Mouse (Mus musculus): ENCODE data around the gene Dpep3.

Gene Dpep3

DNA sequence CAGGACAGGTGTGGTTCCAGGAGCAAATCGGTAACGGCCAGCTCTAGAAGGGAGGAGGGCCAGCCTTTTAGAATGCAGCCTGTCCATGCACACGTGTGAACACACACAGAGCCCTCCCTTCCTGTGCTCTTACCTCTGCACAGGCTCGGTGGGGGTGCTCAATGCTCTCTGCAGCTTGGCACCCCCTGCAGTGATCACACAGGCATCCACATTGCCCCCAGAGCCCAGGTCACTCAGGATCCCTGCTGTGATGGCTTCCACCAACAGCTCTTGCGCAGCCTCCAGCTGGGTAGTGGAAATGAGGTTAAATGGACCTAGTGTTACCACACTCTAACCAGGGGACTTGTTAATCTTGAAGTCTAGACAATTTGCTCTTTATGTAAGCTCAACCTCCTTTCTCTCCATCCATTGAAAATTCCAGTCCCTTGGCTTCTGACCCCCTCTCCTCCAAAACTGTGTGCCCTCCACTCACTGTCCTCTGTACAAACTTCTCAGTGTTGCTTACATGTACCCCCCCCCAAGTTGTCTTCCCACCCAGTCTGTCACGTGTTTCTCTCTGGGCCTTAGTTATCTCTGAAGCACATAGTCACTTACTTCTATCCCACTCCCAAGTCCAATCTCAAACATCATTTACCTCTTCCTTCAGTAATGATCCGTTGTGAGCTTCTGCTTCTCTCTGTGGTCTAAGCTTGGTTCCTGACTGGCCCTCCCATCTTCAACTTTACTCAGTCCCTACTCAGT lies 43.2 kb downstream of the Dpep3 start:
- DNase-seq (ENCODE audit: low spot score in 2 of 2), result no peak

DNA sequence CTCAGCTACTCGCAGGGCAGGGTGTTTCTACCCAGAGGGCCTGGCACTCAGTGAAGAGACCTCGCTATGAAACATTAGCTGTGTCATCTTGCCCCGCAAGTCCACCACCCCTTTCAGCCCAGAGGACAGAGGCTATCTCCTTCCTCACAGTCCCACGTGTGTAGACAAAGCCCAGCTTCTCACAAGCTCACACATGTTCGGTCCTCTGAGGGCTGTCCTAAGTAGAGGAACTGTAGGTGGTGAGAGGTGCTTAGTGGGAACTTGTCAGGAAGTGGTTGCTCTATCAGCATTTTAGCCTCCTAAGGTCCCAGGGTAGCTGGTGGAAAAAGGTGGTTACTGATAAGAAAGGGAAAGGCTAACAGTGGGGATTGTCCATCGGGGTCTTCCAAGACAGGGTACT lies 44.1 kb downstream of the Dpep3 start:
- DNase-seq (ENCODE audit: low spot score in 2 of 2), result no peak

GRCm38 (mm10) chr8:105933762-105934161 lies 45.5 kb downstream of the Dpep3 start, which contains the start of gene Ctrl:
Ctrl (minus strand) TSS chr8:105933862.
- DNase-seq (ENCODE audit: low spot score in 2 of 2), result no peak

GRCm38 (mm10) chr8:105932525-105932924 lies 46.7 kb downstream of the Dpep3 start:
- no peak for DNase-seq (ENCODE audit: low spot score in 2 of 2)

DNA sequence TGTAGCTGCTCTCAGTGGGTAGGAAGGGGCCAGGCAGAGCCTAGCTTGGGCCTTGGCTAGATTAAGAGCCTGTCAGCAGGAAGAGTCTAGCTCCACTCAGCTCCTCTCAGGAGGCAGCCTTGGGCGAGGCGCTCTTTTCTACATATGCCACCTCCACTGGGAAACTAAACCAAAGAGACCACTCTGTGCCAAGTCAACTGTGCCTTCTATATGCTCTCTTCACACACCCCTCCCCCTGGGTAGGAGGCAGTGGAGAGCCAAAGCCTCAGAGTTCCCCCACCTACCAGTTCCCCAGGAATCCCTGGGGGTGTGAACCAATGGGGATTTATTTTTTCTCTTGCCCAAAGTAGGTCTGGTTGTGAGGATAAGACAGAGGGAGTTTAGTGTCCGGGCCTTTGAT lies 48.0 kb downstream of the Dpep3 start:
- peak in 1 of 2 experiments; percentile 70 for DNase-seq (ENCODE audit: low spot score in 2 of 2)

GRCm38 (mm10) chr8:105930602-105931001 lies 48.6 kb downstream of the Dpep3 start:
- peak in 1 of 2 experiments; percentile 53 for DNase-seq (ENCODE audit: low spot score in 2 of 2)

DNA sequence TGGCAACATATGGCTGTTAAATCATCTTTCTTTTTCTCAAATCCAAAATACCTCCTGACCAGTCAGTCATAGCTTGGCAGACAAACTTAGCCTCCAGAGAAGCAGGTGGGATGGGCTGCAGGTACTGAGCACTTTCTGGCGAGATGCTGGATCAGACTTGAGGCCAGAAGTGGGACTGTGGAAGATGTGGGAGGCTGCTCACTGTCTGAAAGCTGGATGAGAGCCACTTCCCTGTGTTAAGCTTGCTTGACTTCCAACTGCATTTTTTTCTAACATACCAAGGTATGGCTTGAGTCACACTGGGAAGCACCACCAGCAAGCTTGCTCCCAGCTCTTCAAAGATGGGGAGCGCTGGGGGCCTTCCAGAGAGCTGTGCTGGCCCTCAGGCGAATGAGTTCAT lies 54.1 kb downstream of the Dpep3 start:
- DNase-seq (ENCODE audit: low spot score in 2 of 2), result peak; percentile 45 to 49
